8 mouse cellular contexts compared by ENCODE assay signal in genomic region chr4:135507547-135508350, GRCm38 (mm10). TPM values are rescaled to one million over a fixed set of nuclear protein-coding genes. Genes with fewer than 3 reads are reported as not detected.
DNase-seq lines count a peak whose midpoint lies in the region; ATAC-seq lines count a peak whose summit lies in the region.

No protein-coding gene starts in this region.

- peaks cover 2% of the 10 kb centered on the region for H3K4me1 ChIP-seq in heart, embryonic 16.5 days (ENCODE audit: control insufficient read depth, insufficient read depth, low read length)

- no peak for ATAC-seq in heart, embryonic 16.5 days (replicated peaks; ENCODE audit: extremely low read depth, insufficient read depth, low FRiP score)

- intact Hi-C loops in gastrocnemius, postnatal 36 days (cut with DNase I) = no loop called here

- no peaks in the 10 kb centered on the region for H3K36me3 ChIP-seq in heart, embryonic 16.5 days (ENCODE audit: control insufficient read depth, insufficient read depth)

- peak overlapping the region; percentile 27 for H3K9ac ChIP-seq in heart, embryonic 16.5 days (ENCODE audit: low read length)

- H3K4me3 ChIP-seq in heart, embryonic 16.5 days (ENCODE audit: low read length) = peak overlapping the region; percentile 33

- WGBS in heart, embryonic 16.5 days = 12% methylated on average over 22 of the region's 22 CpGs

- no peaks in the 10 kb centered on the region for H3K9me3 ChIP-seq in heart, embryonic 16.5 days (replicated peaks; ENCODE audit: control insufficient read depth, low read length)

- peak overlapping the region; percentile 61 for H3K4me2 ChIP-seq in heart, embryonic 16.5 days (ENCODE audit: low read depth, low read length)

- DNase-seq in layer of hippocampus, adult 11-12 months (ENCODE audit: low spot score) = peak; percentile 67
- DNase-seq in layer of hippocampus, adult 9-10 months (ENCODE audit: low spot score) = no peak
- DNase-seq in embryo, embryonic 9.5 days (ENCODE audit: extremely low spot score) = peak; percentile 70
- DNase-seq in layer of hippocampus, postnatal 14 days (ENCODE audit: low spot score in 2 of 2) = peak; percentile 67
- peak; percentile 27 for DNase-seq in lung, postnatal 10 days
- DNase-seq in right cerebral cortex, postnatal 10 days (ENCODE audit: low spot score in 2 of 2) = peak; percentile 77 to 80
- no peak for DNase-seq in gastrocnemius, postnatal 36 days

- H3K27me3 ChIP-seq in heart, embryonic 16.5 days (ENCODE audit: control insufficient read depth, insufficient read depth, low read length) = no peaks in the 10 kb centered on the region; the same call in 1 of the 2 replicates

- no peak overlapping the region for H3K27ac ChIP-seq in heart, embryonic 16.5 days (ENCODE audit: low read length)

RNA-seq across cellular contexts. Expression of gene Nipal3, which starts 12.9 kb away (rescaled TPM):
- 5.8 and 6.3 TPM in 2 replicates for polyA plus RNA-seq in heart, embryonic 16.5 days (2015; fragmentation: Nextera tagmentation; extraction: Ambion mirVana)
- 10 to 100 TPM; 77.5 to 92.8 TPM for total RNA-seq in layer of hippocampus, postnatal 14 days (2021)
- 10 to 100 TPM; 12.7 to 16.3 TPM for total RNA-seq in gastrocnemius, postnatal 36 days (2021)

RNA-seq across cellular contexts. Expression of gene Stpg1, which starts 13.2 kb away (rescaled TPM):
- polyA plus RNA-seq in heart, embryonic 16.5 days (2015; fragmentation: Nextera tagmentation; extraction: Ambion mirVana) = 0.44 and 0.47 TPM in 2 replicates
- total RNA-seq in layer of hippocampus, postnatal 14 days (2021) = 1 to 10 TPM; 1.7 to 1.8 TPM
- not detected for total RNA-seq in gastrocnemius, postnatal 36 days (2021)

Comparison
In these comparisons a context has a peak if more than half of its experiments do, and no peak if none do; other contexts are left out.
1. DNase-seq: peak in layer of hippocampus, adult 11-12 months (single experiment), embryo, embryonic 9.5 days (single experiment), layer of hippocampus, postnatal 14 days (2 of 2), lung, postnatal 10 days (single experiment) and right cerebral cortex, postnatal 10 days (2 of 2); none in layer of hippocampus, adult 9-10 months (single experiment) and gastrocnemius, postnatal 36 days (0 of 2).
2. RNA of gene Nipal3, which starts 12.9 kb away (total RNA-seq): 77.5 to 92.8 TPM in layer of hippocampus, postnatal 14 days; 12.7 to 16.3 TPM in gastrocnemius, postnatal 36 days; every median in the first group is over 4 times any median in the second.